Mouse (Mus musculus) cortical plate, adult 2 months (tissue): Measurements from ENCODE around the gene Mrps14. TPM values are rescaled to one million over a fixed set of nuclear protein-coding genes. Genes with fewer than 3 reads are reported as not detected.
A peak's percentile ranks its signal among the peaks of the same experiment; 100 is the strongest.

Source experiments
- H3K27ac ChIP-seq: fragments of 200-500 bp; 2 replicates; pipeline ENCODE4 v1.5.1; 2012; ENCODE audit warnings: low read length, control low read depth, inconsistent platforms; ENCODE audit not compliant: insufficient read depth
- H3K4me1 ChIP-seq: fragments of 200-500 bp; 2 replicates; pipeline ENCODE4 v1.6.1; 2011; ENCODE audit warnings: low read length; ENCODE audit not compliant: control insufficient read depth, insufficient read depth
- H3K4me3 ChIP-seq: fragments of 200-500 bp; 2 replicates; pipeline ENCODE4 v1.5.1; 2011; ENCODE audit warnings: mild to moderate bottlenecking, low read length, control low read depth; ENCODE audit not compliant: insufficient read depth
- CTCF ChIP-seq: fragments of 200-500 bp; IDR thresholded peaks from 2 replicates; pipeline ENCODE4 v1.5.1; 2011; ENCODE audit warnings: mild to moderate bottlenecking, control low read depth, low read length; ENCODE audit not compliant: insufficient read depth; ENCODE audit errors: extremely low read depth
- POLR2A ChIP-seq: fragments of 200-500 bp; IDR thresholded peaks from 2 replicates; pipeline ENCODE4 v1.6.1; 2011; ENCODE audit warnings: mild to moderate bottlenecking, low read length, control low read depth; ENCODE audit not compliant: insufficient read depth; ENCODE audit errors: extremely low read depth
- polyA plus RNA-seq: library from polyadenylated mRNA; depleted of rRNA; stranded (reverse); fragments of >200 nt; gene quantifications from 2 replicates; pipeline ENCODE4 v1.2.3, GENCODE M21; 2012

Mrps14 gene
- polyA plus RNA-seq, 1 experiment = 54.3 TPM

DNA sequence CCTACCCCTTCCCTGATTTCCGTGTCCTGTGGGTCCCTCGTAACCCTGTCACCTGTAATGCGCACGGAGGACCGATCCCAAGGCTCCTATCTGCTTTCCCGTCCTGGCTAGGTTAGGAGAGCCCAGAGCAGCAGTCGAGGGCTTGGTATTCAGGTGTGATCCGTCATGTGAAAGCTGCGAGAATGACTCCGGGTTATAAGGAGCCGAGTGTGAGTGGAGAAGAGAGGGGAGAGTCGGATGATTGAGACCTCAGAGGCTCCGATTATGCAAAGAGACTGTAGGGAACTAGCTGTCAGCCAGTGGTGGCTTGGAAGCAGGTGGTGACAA lies 285 bp downstream of the Mrps14 start:
- peak overlapping the region; percentile 89 for H3K4me3 ChIP-seq
- no peak for TF ChIP-seq POLR2A
- no peak for TF ChIP-seq CTCF

DNA sequence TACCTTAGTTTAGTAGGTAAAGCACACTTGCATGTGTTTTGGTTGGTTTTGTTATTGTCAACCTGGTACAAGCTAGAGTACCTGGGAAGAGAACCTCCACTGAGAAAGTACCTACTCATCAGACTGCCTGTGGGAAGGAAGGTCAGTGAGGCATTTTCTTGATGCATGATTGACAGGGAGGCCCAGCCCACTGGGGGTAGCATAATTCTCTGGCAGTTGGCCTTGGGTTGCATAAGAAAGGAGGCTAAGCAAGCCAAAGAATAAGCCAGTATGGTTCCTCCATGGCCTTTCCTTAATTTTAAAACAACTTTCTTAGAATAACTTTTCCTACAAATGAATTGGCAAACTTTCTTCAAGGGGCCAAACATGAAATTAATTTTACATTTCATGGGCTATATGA lies 10.5 kb downstream of the Mrps14 start:
- H3K4me1 ChIP-seq = no peaks in the 10 kb centered on the region; the same call in 1 of the 2 replicates
- no peak overlapping the region for H3K27ac ChIP-seq
- TF ChIP-seq POLR2A (no peak), CTCF (no peak)
- no peak overlapping the region for H3K4me3 ChIP-seq

More for the DNA sequence above, 285 bp downstream of the Mrps14 start:
- Histone ChIP-seq H3K4me1 (0 out of 2 replicates have a peak, but pooled peaks cover 1% of the 10 kb centered on the region), H3K27ac (0 out of 2 replicates have a peak overlapping the region, but pooled peaks have one; percentile 30)

GRCm38 (mm10) chr1:160209844-160210243 lies 14.8 kb downstream of the Mrps14 start:
- Histone ChIP-seq H3K4me3 (no peak overlapping the region), H3K27ac (no peak overlapping the region), H3K4me1 (peaks cover 2% of the 10 kb centered on the region; the same call in 1 of the 2 replicates)
- TF ChIP-seq CTCF = no peak
- no peak for TF ChIP-seq POLR2A

- peaks cover 2% of the 10 kb centered on the region; the same call in 1 of the 2 replicates for H3K4me1 ChIP-seq
- no peak for TF ChIP-seq CTCF
- no peak for TF ChIP-seq POLR2A
- no peak overlapping the region for H3K27ac ChIP-seq
- H3K4me3 ChIP-seq = no peak overlapping the region
Measured at GRCm38 (mm10) chr1:160210566-160210965, 15.6 kb downstream of the Mrps14 start.

DNA sequence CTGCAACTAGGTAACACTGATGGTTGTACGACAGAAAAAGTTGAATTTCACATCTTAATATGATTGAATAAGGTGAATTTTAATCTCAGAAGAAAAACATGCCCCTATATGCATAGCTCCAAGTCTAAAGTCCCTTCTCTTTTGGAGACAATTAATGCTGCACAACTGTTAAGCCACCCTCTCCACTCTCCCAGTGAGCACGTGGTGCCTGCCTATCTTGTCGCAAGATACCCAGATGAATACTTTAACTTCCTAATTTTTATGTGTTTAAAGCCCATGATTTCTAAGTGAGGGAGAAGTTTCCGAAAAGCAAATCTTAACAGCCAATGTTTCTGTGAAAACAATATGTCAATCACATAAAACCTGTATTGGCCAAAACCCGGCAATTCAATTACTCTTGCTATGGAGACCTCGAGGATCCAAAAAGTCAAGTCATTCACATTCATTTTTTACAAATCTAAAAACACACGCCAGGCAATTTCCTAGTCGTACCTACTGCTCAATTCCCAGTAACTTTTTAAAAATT lies 16.6 kb downstream of the Mrps14 start:
- H3K27ac ChIP-seq = no peak overlapping the region
- peak overlapping the region; percentile 64 for H3K4me3 ChIP-seq
- no peak for TF ChIP-seq POLR2A
- TF ChIP-seq CTCF = no peak

DNA sequence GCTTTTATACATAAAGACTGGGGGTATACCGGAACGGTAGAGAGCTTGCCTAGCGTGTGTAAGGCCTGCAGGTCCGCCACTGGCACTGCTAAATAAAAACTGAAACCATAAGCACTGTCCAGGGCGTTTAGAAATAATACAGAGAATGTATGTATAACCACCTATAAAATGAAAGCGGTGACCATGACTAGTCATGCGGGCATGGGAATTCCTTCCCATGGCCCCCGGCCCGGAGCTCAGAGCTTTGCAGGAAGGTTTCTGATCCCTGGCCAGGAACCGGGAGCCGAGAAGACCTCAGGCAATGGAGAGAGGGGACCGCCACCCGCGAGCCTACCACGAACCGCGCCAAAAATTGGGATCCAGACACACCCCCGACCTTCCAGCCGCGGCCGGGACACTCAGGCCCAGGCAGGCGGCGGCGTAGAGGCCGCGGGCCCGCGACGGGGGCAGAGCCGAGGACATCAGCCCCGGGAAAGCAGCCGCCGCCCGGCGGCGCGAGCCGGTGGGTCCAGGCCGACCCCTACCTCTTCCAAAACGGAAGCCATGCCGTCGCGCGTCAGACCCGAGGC lies 17.2 kb downstream of the Mrps14 start:
- Histone ChIP-seq H3K4me3 (peak overlapping the region; percentile 64), H3K4me1 (peaks cover 2% of the 10 kb centered on the region; the same call in 1 of the 2 replicates), H3K27ac (peak overlapping the region; percentile 63)
- TF ChIP-seq POLR2A (no peak), CTCF (no peak)

More for the DNA sequence above, 16.6 kb downstream of the Mrps14 start:
- H3K4me1 ChIP-seq = peaks cover 2% of the 10 kb centered on the region; the same call in 1 of the 2 replicates

DNA sequence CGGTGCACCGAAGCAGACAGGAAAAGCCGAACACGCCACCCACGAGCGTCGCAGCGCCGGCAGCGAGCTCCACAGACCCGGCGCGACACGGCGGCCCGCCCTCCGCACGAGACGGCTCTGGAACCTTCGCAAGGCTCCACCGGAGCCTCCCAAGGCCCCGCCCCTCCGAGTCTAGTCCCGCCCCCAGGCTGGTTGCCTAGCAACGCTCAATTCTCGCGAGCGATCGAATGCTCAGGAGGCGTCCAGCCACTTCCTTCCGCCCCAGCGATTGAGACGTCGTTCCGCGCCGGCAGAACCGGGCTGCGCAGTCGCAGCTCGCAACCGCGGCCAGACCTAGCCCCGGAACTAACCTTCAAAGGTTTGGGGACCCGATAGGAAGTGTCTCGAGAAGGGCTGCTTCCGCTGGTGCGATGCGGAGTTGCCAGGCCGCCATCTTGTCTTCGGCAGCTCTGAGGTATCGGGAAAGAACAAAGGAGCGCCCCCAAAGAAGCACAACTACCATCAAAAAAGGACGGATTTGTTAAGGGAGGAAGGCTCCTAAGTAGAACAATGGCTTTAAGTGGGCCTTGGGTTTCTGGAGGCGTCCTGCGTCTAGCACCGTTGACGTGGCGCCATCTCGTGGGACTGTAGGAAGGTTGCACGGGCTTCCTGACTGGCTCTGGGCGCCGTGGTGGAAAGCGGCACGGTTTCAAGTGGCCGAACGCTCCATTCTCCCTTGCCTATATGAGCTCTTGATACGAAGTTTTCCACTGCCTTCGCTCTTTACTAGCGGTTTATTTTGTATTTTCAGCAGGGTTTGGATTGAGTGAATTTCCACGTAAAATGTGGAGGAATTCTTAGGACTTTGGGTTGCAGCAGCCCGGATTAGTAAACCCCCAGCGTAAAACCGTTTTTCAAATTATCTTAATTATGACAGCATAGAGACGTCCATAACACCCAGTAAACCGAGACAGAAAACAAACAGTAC lies 18.0 kb downstream of the Mrps14 start, which contains the start of gene Cacybp:
Cacybp (minus strand) TSS at position 173 of the 967 bp plus-strand sequence.
- Histone ChIP-seq H3K27ac (peak within 1 kb of the TSS; percentile 96), H3K4me1 (peaks cover 2% of the 10 kb centered on the region; the same call in 1 of the 2 replicates), H3K4me3 (peak within 1 kb of the TSS; percentile 64)
- peak; percentile 94 for TF ChIP-seq POLR2A
- peak; percentile 66 for TF ChIP-seq CTCF

DNA sequence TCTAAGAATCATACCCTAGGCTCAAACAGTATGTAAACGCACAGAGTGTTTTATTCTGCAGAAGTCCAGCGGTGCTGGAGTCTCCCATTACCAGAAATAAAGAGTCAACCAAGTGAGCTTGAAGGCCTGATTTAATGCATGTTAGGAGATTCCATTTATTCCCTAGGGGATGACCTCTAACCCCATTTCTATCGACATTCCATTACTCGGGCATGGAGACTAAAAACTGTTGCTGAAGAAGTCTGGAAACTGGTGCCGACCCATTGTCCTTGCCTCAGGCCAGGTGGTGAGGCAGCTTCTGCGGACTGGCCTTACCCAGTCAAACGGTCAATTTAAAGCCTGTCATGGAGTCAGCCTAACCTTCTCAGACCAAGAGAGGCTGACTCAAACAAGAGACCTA lies 19.2 kb downstream of the Mrps14 start:
- Histone ChIP-seq H3K27ac (no peak overlapping the region), H3K4me1 (peaks cover 2% of the 10 kb centered on the region; the same call in 1 of the 2 replicates), H3K4me3 (no peak overlapping the region; the same call in 1 of the 2 replicates)
- TF ChIP-seq CTCF (no peak), POLR2A (no peak)

- H3K4me3 ChIP-seq = no peak overlapping the region
- no peaks in the 10 kb centered on the region for H3K4me1 ChIP-seq
- H3K27ac ChIP-seq = no peak overlapping the region
- TF ChIP-seq POLR2A (no peak), CTCF (no peak)
Measured at GRCm38 (mm10) chr1:160217898-160218297, 22.9 kb downstream of the Mrps14 start.

DNA sequence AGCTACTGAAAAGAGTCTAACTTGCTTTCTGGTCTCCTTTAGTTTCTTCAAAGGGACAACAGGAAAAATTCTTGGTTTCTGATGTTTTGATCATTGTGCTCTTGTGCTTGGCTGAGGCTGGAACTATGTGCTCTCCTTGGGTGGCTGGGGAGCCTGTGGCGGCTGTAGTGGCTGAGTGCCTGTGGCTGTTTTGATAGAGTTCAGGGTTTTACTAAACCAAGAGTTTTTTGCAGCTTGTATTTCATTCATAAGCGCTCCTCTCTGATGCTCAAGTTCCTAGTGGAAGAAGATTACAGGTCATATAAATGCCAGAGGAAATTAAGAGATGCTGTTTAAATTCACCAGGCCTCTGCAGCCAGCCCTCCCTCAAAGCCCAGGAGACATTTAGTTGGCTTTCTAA lies 29.1 kb downstream of the Mrps14 start:
- no peaks in the 10 kb centered on the region for H3K4me1 ChIP-seq
- no peak for TF ChIP-seq POLR2A
- TF ChIP-seq CTCF = no peak
- no peak overlapping the region for H3K4me3 ChIP-seq
- H3K27ac ChIP-seq = no peak overlapping the region
